Mouse (Mus musculus): ENCODE measurements around the gene Acot1.

The Acot1 gene

GRCm38 (mm10) chr12:84063833-84064232 is 54.5 kb downstream of the Acot1 start:
- DNase-seq (ENCODE audit: low spot score) = no peak

- no peak for DNase-seq (ENCODE audit: low spot score)
These were observed 55.3 kb downstream of the Acot1 start for GRCm38 (mm10) chr12:84064621-84065020.

GRCm38 (mm10) chr12:84067752-84068151 is 58.5 kb downstream of the Acot1 start:
- DNase-seq (ENCODE audit: low spot score) = no peak
